Mouse (Mus musculus): ENCODE measurements around the gene Ntf3. TPM values are rescaled to one million over a fixed set of nuclear protein-coding genes. Genes with fewer than 3 reads are reported as not detected.
A peak's percentile ranks its signal among the peaks of the same experiment; 100 is the strongest.

The Ntf3 gene
- polyA plus RNA-seq, 1 experiment, result not detected

DNA sequence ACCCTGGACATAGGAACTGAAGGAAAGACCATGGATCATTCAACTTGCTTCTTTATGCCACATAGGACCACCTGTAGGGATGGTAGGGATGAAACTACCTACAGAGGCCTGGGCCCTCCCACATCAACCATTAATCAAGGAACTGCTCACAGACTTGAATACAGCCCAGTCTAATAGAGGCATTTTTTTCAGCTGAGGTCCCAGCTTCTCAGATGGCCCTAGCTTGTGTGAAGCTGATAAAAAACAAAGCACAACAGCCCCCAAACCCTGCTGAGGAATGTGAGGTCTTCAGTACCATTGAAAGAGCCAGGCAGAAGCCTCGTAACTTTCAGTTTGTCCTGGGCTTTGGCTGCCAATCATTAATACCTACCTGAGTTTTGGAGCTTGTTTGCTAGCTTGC is 19.4 kb upstream of the Ntf3 start:
- WGBS, result 91% methylated on average over 1 of the region's 1 CpGs
- Histone ChIP-seq H3K27ac (ENCODE audit: insufficient read depth, low read depth, low read length) (no peak overlapping the region), H3K4me3 (ENCODE audit: insufficient read depth, low read depth, low read length) (no peak overlapping the region), H3K4me1 (ENCODE audit: control insufficient read depth, insufficient read depth, low read length) (no peaks in the 10 kb centered on the region)
- TF ChIP-seq CTCF (IDR thresholded peaks at IDR 0.05; ENCODE audit: insufficient read depth, low read depth, low read length) (no peak), POLR2A (IDR thresholded peaks at IDR 0.05; ENCODE audit: insufficient read depth, low read depth, low read length) (no peak)

DNA sequence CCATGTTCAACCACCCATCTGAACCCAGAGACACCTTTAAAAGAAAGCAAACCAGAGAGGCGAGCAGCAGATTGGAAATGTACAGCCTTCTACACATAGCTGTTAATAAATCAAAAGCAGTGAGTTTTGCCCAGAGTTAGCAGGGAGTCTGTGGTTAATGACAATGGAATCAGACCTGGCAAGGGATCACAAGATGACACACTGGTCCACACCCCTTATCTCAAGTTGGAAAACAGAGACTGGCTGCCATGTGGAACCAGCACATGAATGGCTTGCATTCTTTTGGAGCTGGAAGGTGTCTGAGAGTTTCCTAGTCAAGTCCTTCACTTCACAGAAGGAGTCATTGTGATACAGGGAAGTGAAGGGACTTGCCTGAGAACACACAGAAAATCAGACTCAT is 5.4 kb upstream of the Ntf3 start:
- H3K4me3 ChIP-seq (ENCODE audit: insufficient read depth, low read depth, low read length), result no peak overlapping the region
- TF ChIP-seq POLR2A (IDR thresholded peaks at IDR 0.05; ENCODE audit: insufficient read depth, low read depth, low read length), result no peak
- TF ChIP-seq CTCF (IDR thresholded peaks at IDR 0.05; ENCODE audit: insufficient read depth, low read depth, low read length), result no peak
- 67% methylated on average over 1 of the region's 1 CpGs for WGBS
- no peaks in the 10 kb centered on the region for H3K4me1 ChIP-seq (ENCODE audit: control insufficient read depth, insufficient read depth, low read length)
- no peak overlapping the region for H3K27ac ChIP-seq (ENCODE audit: insufficient read depth, low read depth, low read length)

DNA sequence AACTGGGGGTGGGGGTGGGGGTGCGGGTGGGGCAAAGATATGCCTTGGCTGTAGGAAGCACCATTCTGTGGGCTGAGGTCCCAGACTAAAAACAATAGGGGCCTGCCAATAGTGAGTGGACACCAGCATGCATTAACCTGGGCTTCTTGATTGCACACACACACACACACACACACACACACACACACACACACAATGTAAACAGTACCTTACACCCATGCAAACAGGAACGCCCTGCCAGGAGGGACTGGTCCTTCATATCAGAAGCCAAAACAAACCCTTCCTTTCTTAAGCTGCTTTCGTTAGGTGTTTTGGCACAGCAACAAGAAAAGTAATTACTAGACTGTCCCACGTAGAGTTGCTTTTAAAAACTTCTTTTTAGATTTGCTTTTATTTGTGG is 4.1 kb upstream of the Ntf3 start:
- Histone ChIP-seq H3K4me3 (ENCODE audit: insufficient read depth, low read depth, low read length) (no peak overlapping the region), H3K4me1 (ENCODE audit: control insufficient read depth, insufficient read depth, low read length) (peaks cover 3% of the 10 kb centered on the region), H3K27ac (ENCODE audit: insufficient read depth, low read depth, low read length) (no peak overlapping the region)
- TF ChIP-seq CTCF (IDR thresholded peaks at IDR 0.05; ENCODE audit: insufficient read depth, low read depth, low read length), result no peak
- TF ChIP-seq POLR2A (IDR thresholded peaks at IDR 0.05; ENCODE audit: insufficient read depth, low read depth, low read length), result no peak
- WGBS, result 80% methylated on average over 4 of the region's 4 CpGs

DNA sequence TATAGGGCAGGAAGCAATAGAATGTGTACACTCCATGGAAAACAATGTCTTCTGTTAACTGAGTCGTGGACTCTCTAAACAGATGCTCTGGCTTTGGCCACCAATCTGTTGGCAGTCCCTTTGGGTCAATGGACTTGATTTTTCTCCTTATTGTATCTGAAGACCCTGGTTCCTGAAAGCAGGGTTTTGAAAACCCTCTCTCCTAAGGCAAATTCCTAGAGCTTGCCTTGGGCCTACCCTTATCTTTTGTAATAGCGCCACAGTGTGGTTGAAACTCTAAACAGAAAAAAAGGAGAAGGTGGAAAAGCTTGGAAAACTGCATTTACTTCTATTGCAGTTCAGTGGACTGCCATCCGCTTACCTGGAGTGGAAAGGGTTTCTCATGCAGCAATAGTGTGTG is 1.0 kb upstream of the Ntf3 start:
- Histone ChIP-seq H3K4me3 (ENCODE audit: insufficient read depth, low read depth, low read length) (no peak overlapping the region), H3K4me1 (ENCODE audit: control insufficient read depth, insufficient read depth, low read length) (peaks cover 22% of the 10 kb centered on the region), H3K27ac (ENCODE audit: insufficient read depth, low read depth, low read length) (no peak overlapping the region)
- WGBS, result 15% methylated on average over 3 of the region's 3 CpGs
- no peak for TF ChIP-seq CTCF (IDR thresholded peaks at IDR 0.05; ENCODE audit: insufficient read depth, low read depth, low read length)
- no peak for TF ChIP-seq POLR2A (IDR thresholded peaks at IDR 0.05; ENCODE audit: insufficient read depth, low read depth, low read length)

DNA sequence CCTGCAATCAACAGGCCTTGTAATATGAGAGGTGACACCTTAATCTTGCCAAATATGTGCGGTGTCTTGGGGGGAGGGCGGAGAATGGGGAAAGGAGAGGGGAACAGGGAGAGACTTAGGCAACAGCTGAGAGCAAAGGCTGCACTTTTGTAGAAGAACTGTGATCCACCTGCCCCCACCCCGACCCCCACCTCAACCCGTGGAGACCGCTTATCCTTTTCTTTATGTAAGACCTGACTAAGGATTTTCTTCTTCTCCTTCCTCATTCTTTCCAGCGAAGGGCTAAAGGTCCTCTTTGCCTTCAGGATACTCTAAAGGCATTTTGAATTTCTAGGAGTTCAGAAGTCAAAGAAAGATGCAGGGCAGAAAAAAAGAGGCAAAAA is 489 bp upstream of the Ntf3 start:
- H3K4me1 ChIP-seq (ENCODE audit: control insufficient read depth, insufficient read depth, low read length), result peaks cover 25% of the 10 kb centered on the region
- no peak overlapping the region for H3K27ac ChIP-seq (ENCODE audit: insufficient read depth, low read depth, low read length)
- no peak overlapping the region for H3K4me3 ChIP-seq (ENCODE audit: insufficient read depth, low read depth, low read length)
- TF ChIP-seq POLR2A (IDR thresholded peaks at IDR 0.05; ENCODE audit: insufficient read depth, low read depth, low read length) (no peak), CTCF (IDR thresholded peaks at IDR 0.05; ENCODE audit: insufficient read depth, low read depth, low read length) (no peak)
- 26% methylated on average over 6 of the region's 6 CpGs for WGBS

DNA sequence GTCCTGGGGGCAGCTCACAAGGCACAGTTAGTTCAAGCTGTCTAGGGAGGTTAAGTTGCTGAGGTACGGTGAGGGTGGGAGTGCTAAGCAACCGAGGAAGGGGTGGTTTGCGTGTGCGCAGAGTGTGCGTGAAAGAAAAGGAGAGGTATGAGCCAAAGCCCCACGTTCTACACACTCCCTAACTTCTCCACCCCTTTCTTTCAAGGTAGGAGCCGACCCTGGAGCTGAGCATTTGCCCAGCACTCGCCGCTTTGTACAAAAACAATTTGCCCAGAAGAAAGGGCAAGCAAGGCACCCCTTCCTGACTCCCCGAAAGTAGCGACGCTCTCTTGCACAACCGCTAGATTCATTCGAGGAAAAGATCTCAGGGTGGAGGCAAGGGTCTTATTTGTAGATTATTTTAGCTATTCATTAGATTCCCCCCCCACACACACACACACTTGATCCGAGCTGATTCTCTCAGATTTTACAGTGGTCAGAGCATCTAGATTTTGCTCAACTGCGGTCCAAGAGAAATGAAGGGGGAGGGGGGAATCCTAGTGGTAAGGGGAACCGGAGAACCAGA is 1.0 kb downstream of the Ntf3 start:
- no peak overlapping the region for H3K4me3 ChIP-seq (ENCODE audit: insufficient read depth, low read depth, low read length)
- TF ChIP-seq CTCF (IDR thresholded peaks at IDR 0.05; ENCODE audit: insufficient read depth, low read depth, low read length) (no peak), POLR2A (IDR thresholded peaks at IDR 0.05; ENCODE audit: insufficient read depth, low read depth, low read length) (no peak)
- 17% methylated on average over 17 of the region's 17 CpGs for WGBS
- peaks cover 27% of the 10 kb centered on the region for H3K4me1 ChIP-seq (ENCODE audit: control insufficient read depth, insufficient read depth, low read length)
- H3K27ac ChIP-seq (ENCODE audit: insufficient read depth, low read depth, low read length), result no peak overlapping the region

DNA sequence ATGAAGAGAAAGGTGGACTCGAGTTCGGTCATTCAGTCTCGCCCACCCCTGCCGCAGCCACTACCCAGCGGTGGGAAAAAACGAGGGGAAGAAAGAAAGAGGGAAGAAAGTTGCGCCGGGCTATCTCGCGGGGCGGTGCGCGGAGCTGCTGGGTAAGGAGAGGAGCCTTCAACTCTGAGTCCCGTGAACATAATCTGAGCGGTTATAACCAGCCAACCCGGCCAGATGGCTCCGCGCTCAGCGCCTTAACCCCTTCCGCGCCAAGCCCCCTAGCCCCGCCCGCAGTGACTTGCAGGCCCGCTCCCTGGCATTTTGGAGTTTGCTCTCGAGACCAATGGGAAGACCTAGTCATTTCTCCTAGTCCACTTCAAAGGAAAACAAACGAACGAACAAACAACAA is 1.9 kb downstream of the Ntf3 start:
- peaks cover 27% of the 10 kb centered on the region for H3K4me1 ChIP-seq (ENCODE audit: control insufficient read depth, insufficient read depth, low read length)
- WGBS, result 5% methylated on average over 27 of the region's 27 CpGs
- H3K27ac ChIP-seq (ENCODE audit: insufficient read depth, low read depth, low read length), result no peak overlapping the region
- no peak overlapping the region for H3K4me3 ChIP-seq (ENCODE audit: insufficient read depth, low read depth, low read length)
- no peak for TF ChIP-seq POLR2A (IDR thresholded peaks at IDR 0.05; ENCODE audit: insufficient read depth, low read depth, low read length)
- TF ChIP-seq CTCF (IDR thresholded peaks at IDR 0.05; ENCODE audit: insufficient read depth, low read depth, low read length), result no peak

DNA sequence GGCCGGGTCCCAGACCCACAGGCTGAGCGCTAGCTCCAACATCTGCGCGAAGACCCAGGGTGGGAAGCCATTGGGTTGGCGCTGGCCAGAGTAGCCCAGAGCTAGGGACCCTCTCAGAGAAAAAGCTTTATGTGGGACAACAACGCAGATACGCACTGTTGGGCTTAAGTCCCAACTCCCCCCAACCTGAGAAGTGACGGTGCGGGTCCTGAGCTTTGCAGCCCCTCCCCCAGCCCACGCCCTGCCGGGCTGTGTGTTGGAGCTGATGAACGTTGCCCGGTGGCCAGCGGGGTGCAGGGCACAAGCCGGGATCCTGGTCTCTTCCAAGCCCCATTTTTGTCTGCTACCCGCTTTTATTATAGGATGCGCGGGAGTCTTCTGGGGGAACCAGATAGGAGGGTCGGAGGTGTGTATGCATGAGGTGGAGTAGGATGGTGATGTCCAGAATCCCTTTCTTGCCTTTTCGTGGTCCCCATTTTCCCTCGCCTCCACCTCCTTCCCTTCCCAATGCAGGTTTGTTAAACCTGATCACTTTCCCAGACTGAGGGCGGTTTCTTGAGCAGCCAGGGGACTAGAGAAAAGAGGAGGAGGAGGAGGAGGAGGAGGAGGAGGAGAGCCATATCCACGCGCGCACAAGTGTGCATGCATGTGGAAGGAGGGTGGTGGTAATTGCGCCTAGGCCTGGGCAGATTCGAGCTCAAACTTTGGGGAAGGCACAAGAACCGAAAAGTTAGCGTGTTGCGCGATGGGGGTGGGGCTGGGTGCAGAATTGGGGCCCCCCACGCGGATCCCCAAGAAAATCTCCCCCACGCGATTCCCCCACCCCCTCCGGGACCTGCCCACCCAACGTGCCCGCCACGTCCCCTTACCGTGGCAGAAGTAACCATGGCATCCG is 2.6 kb downstream of the Ntf3 start:
- 1% methylated on average over 41 of the region's 41 CpGs for WGBS
- Histone ChIP-seq H3K4me1 (ENCODE audit: control insufficient read depth, insufficient read depth, low read length) (peaks cover 27% of the 10 kb centered on the region), H3K27ac (ENCODE audit: insufficient read depth, low read depth, low read length) (no peak overlapping the region), H3K4me3 (ENCODE audit: insufficient read depth, low read depth, low read length) (0 out of 2 replicates have a peak overlapping the region, but pooled peaks have one; percentile 41)
- TF ChIP-seq CTCF (IDR thresholded peaks at IDR 0.05; ENCODE audit: insufficient read depth, low read depth, low read length) (no peak), POLR2A (IDR thresholded peaks at IDR 0.05; ENCODE audit: insufficient read depth, low read depth, low read length) (no peak)

DNA sequence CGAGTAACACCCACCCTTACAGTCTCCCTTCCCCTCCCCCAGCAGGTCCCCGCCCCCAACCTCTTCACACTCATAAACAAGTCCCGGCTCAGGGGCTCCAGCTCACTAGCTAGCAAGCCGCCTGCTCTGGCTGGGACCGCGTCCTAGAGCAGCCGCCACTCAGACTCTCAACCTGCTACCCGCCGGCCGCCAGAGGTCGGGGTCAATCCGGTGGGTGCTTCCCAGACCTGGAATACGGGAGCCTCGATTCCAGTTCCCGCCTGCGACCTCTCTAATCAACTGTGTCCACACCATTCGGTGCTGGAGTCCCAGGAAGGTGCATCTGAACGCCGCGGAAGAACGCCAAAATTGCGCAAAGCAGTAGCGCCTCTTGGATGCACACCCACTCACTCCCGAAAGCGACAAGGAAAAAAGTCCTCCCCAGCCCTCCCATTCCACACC is 3.5 kb downstream of the Ntf3 start:
- Histone ChIP-seq H3K4me1 (ENCODE audit: control insufficient read depth, insufficient read depth, low read length) (peaks cover 27% of the 10 kb centered on the region), H3K27ac (ENCODE audit: insufficient read depth, low read depth, low read length) (no peak overlapping the region), H3K4me3 (ENCODE audit: insufficient read depth, low read depth, low read length) (peak overlapping the region; percentile 41)
- 1% methylated on average over 25 of the region's 25 CpGs for WGBS
- no peak for TF ChIP-seq POLR2A (IDR thresholded peaks at IDR 0.05; ENCODE audit: insufficient read depth, low read depth, low read length)
- TF ChIP-seq CTCF (IDR thresholded peaks at IDR 0.05; ENCODE audit: insufficient read depth, low read depth, low read length), result no peak

All from olfactory bulb, adult 2 months (tissue).